Mouse (Mus musculus) thymus, postnatal 10 days (tissue): ENCODE results near the gene Gm7982.
"Not testable (repeated sequence)": the region's sequence is repeated elsewhere in the genome, so short reads cannot be mapped to it uniquely, and the experiment has no call there.

Source experiments
- DNase-seq, 2 experiments: peaks; one replicate each; pipeline ENCODE4 v3.0.0; 2021; ENCODE audit warnings: low spot score in 2 of 2

The Gm7982 gene

GRCm38 (mm10) chr5:95741714-95742113 lies at the start of gene Gm7982:
TSS of gene Gm7982 (plus strand) at chr5:95742014.
- DNase-seq = not testable (repeated sequence)

GRCm38 (mm10) chr5:95736073-95736472 lies 5.7 kb upstream of the Gm7982 start, which contains the start of gene Gm7978:
TSS of gene Gm7978 (minus strand) at chr5:95736173.
- DNase-seq = not testable (repeated sequence)

GRCm38 (mm10) chr5:95775690-95776089 lies 33.9 kb downstream of the Gm7982 start, which contains the start of gene E330014E10Rik:
TSS of gene E330014E10Rik (plus strand) at chr5:95775990.
- not testable (repeated sequence) for DNase-seq
